Mouse (Mus musculus) heart, adult 2 months (tissue): ENCODE measurements around the gene Pgrmc2.

Experiments used
- CTCF ChIP-seq: fragments of 200-600 bp; IDR thresholded peaks from 2 replicates; pipeline ENCODE4 v1.8.1; 2022; ENCODE audit warnings: antibody characterized with exemption, mild to moderate bottlenecking, moderate library complexity
- POLR2A ChIP-seq: fragments of 200-500 bp; IDR thresholded peaks from 2 replicates; pipeline ENCODE4 v1.6.1; 2011; ENCODE audit warnings: mild to moderate bottlenecking, low read depth, low read length, control low read depth; ENCODE audit not compliant: insufficient read depth

DNA sequence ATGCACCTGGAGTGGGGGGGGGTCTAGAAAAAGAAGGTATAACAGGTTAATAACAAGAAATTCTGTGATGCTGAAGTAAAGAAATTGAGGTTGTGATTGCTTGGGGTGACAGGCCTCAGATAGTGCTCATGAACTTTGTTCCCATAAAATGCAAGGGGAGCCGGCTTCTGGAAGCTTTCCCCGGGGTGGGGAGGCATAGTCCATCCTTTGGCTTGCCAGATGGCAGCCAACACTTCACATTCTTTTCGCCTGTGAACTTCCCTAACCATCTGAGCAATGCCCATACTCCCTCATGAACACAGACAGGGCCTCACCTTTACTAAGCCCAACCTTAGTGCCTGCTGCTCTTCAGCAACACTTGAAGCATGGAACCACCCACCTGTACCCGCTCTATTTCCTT, 9.5 kb upstream of the Pgrmc2 start:
- TF ChIP-seq POLR2A (no peak), CTCF (no peak)
